ENCODE assay signal across 19 mouse cellular contexts in genomic region chr8:77836902-77837489, GRCm38 (mm10).
DNase-seq lines count a peak whose midpoint lies in the region; ATAC-seq and TF ChIP-seq lines count a peak whose summit lies in the region.
"Had no signal": no experiment of that assay in that cellular context is flagged by ENCODE, and none has a peak within 500 bp of the region (broad histone marks: within the 10 kb centered on the region; RNA-seq: fewer than 3 reads in every experiment).

No protein-coding gene starts in this region.

- H3K27ac ChIP-seq in intestine, embryonic 16.5 days (ENCODE audit: low read length) = no peak overlapping the region
- no peak overlapping the region for H3K27ac ChIP-seq in intestine, postnatal 0 days (ENCODE audit: low read depth, low read length)
- peak overlapping the region; percentile 61; the same call in 1 of the 2 replicates for H3K27ac ChIP-seq in lung, embryonic 15.5 days
- H3K27ac ChIP-seq in limb, embryonic 10.5 days = no peak overlapping the region
- no peak overlapping the region for H3K27ac ChIP-seq in limb, embryonic 11.5 days (replicated peaks; ENCODE audit: low read depth, low read length)
- H3K27ac ChIP-seq: embryonic facial prominence, embryonic 10.5 days; embryonic facial prominence, embryonic 12.5 days; forebrain, embryonic 13.5 days; forebrain, embryonic 15.5 days had no signal

- peak; percentile 38; the same call in 1 of the 2 replicates for ATAC-seq in intestine, embryonic 16.5 days
- no peak for ATAC-seq in intestine, postnatal 0 days
- peak; percentile 64; the same call in 1 of the 2 replicates for ATAC-seq in lung, embryonic 15.5 days (ENCODE audit: borderline replicate concordance, extremely low read depth, low FRiP score, low TSS enrichment)
- ATAC-seq in limb, embryonic 11.5 days (ENCODE audit: insufficient number of reproducible peaks, low FRiP score, low TSS enrichment, low read depth) = no peak
- ATAC-seq: forebrain, embryonic 13.5 days; forebrain, embryonic 15.5 days had no signal

- no peaks in the 10 kb centered on the region for H3K36me3 ChIP-seq in intestine, embryonic 16.5 days (ENCODE audit: control insufficient read depth, insufficient read depth, low read length)
- no peaks in the 10 kb centered on the region for H3K36me3 ChIP-seq in intestine, postnatal 0 days (ENCODE audit: control insufficient read depth, insufficient read depth)
- no peaks in the 10 kb centered on the region for H3K36me3 ChIP-seq in lung, embryonic 15.5 days
- H3K36me3 ChIP-seq in limb, embryonic 10.5 days = no peaks in the 10 kb centered on the region
- no peaks in the 10 kb centered on the region for H3K36me3 ChIP-seq in limb, embryonic 11.5 days (ENCODE audit: control insufficient read depth, insufficient read depth, low read length)
- H3K36me3 ChIP-seq: embryonic facial prominence, embryonic 10.5 days; embryonic facial prominence, embryonic 12.5 days; forebrain, embryonic 15.5 days had no signal

- no peak overlapping the region for H3K4me3 ChIP-seq in intestine, embryonic 16.5 days (ENCODE audit: low read length)
- no peak overlapping the region for H3K4me3 ChIP-seq in intestine, postnatal 0 days (ENCODE audit: low read depth, low read length)
- no peak overlapping the region for H3K4me3 ChIP-seq in lung, embryonic 15.5 days
- no peak overlapping the region for H3K4me3 ChIP-seq in limb, embryonic 10.5 days
- no peak overlapping the region for H3K4me3 ChIP-seq in limb, embryonic 11.5 days (ENCODE audit: low read depth, low read length)
- H3K4me3 ChIP-seq: embryonic facial prominence, embryonic 10.5 days; embryonic facial prominence, embryonic 12.5 days; forebrain, embryonic 13.5 days; forebrain, embryonic 15.5 days had no signal

- no peaks in the 10 kb centered on the region for H3K27me3 ChIP-seq in intestine, embryonic 16.5 days (replicated peaks; ENCODE audit: control insufficient read depth, insufficient read depth, low read length)
- H3K27me3 ChIP-seq in intestine, postnatal 0 days (replicated peaks; ENCODE audit: control insufficient read depth, insufficient read depth, low read length) = no peaks in the 10 kb centered on the region
- no peaks in the 10 kb centered on the region for H3K27me3 ChIP-seq in lung, embryonic 15.5 days
- no peaks in the 10 kb centered on the region for H3K27me3 ChIP-seq in limb, embryonic 10.5 days (ENCODE audit: low read depth, poor library complexity, severe bottlenecking)
- no peaks in the 10 kb centered on the region for H3K27me3 ChIP-seq in limb, embryonic 11.5 days (ENCODE audit: control insufficient read depth, insufficient read depth, low read length)
- H3K27me3 ChIP-seq: embryonic facial prominence, embryonic 12.5 days; forebrain, embryonic 13.5 days; forebrain, embryonic 15.5 days had no signal

- H3K4me2 ChIP-seq in intestine, embryonic 16.5 days (ENCODE audit: low read depth, low read length) = no peak overlapping the region
- H3K4me2 ChIP-seq in intestine, postnatal 0 days (replicated peaks; ENCODE audit: low read depth) = no peak overlapping the region
- H3K4me2 ChIP-seq in lung, embryonic 15.5 days = no peak overlapping the region
- H3K4me2 ChIP-seq in limb, embryonic 11.5 days (ENCODE audit: low read depth, severe bottlenecking) = no peak overlapping the region
- H3K4me2 ChIP-seq: embryonic facial prominence, embryonic 12.5 days; forebrain, embryonic 13.5 days; forebrain, embryonic 15.5 days had no signal

- H3K4me1 ChIP-seq in intestine, embryonic 16.5 days (ENCODE audit: control insufficient read depth, insufficient read depth, low read length) = no peaks in the 10 kb centered on the region
- no peaks in the 10 kb centered on the region for H3K4me1 ChIP-seq in intestine, postnatal 0 days (replicated peaks; ENCODE audit: control insufficient read depth, insufficient read depth, low read length)
- H3K4me1 ChIP-seq in lung, embryonic 15.5 days = peaks cover 22% of the 10 kb centered on the region
- H3K4me1 ChIP-seq in limb, embryonic 10.5 days = peaks cover 31% of the 10 kb centered on the region
- H3K4me1 ChIP-seq in limb, embryonic 11.5 days (ENCODE audit: control insufficient read depth, insufficient read depth, low read length) = peaks cover 4% of the 10 kb centered on the region; the same call in 1 of the 2 replicates
- H3K4me1 ChIP-seq: forebrain, embryonic 13.5 days; forebrain, embryonic 15.5 days had no signal

- no peak for DNase-seq in lung, postnatal 25 days (ENCODE audit: low spot score)
- peak; percentile 5 for DNase-seq in limb, embryonic 10.5 days (ENCODE audit: low spot score)
- DNase-seq in limb, embryonic 11.5 days (ENCODE audit: low spot score) = peak; percentile 6
- DNase-seq in adrenal gland, adult 2 months = no peak
- DNase-seq: adrenal gland, adult 8-10 months; adrenal gland, postnatal 14 days; adrenal gland, postnatal 36 days; cerebellum, adult 11-12 months; cerebellum, adult 2 months; cerebellum, adult 9-10 months; cerebellum, postnatal 10 days; cerebellum, postnatal 25 days had no signal

- H3K9ac ChIP-seq in intestine, embryonic 16.5 days (ENCODE audit: low read depth, low read length) = no peak overlapping the region
- H3K9ac ChIP-seq in intestine, postnatal 0 days (ENCODE audit: low read depth, low read length) = no peak overlapping the region
- no peak overlapping the region for H3K9ac ChIP-seq in lung, embryonic 15.5 days
- H3K9ac ChIP-seq in limb, embryonic 11.5 days (ENCODE audit: low read length) = no peak overlapping the region
- H3K9ac ChIP-seq: embryonic facial prominence, embryonic 12.5 days; forebrain, embryonic 13.5 days; forebrain, embryonic 15.5 days had no signal

- TF ChIP-seq CTCF in intestine, postnatal 0 days (IDR thresholded peaks at IDR 0.05; ENCODE audit: low read depth) = no peak

- no peaks in the 10 kb centered on the region for H3K9me3 ChIP-seq in intestine, embryonic 16.5 days (ENCODE audit: control insufficient read depth, low read length)
- no peaks in the 10 kb centered on the region for H3K9me3 ChIP-seq in intestine, postnatal 0 days (ENCODE audit: control insufficient read depth)
- H3K9me3 ChIP-seq in lung, embryonic 15.5 days = no peaks in the 10 kb centered on the region
- no peaks in the 10 kb centered on the region for H3K9me3 ChIP-seq in limb, embryonic 10.5 days (replicated peaks)
- no peaks in the 10 kb centered on the region for H3K9me3 ChIP-seq in limb, embryonic 11.5 days (ENCODE audit: control insufficient read depth, low read length)
- H3K9me3 ChIP-seq: embryonic facial prominence, embryonic 10.5 days; embryonic facial prominence, embryonic 12.5 days; forebrain, embryonic 13.5 days; forebrain, embryonic 15.5 days had no signal

- WGBS in intestine, embryonic 16.5 days = 51% methylated on average over 5 of the region's 5 CpGs
- whole genome bisulfite sequencing in intestine, postnatal 0 days = 53% methylated on average over 5 of the region's 5 CpGs
- WGBS in lung, embryonic 15.5 days = 26% methylated on average over 5 of the region's 5 CpGs
- WGBS in limb, embryonic 10.5 days = 86% methylated on average over 5 of the region's 5 CpGs
- 90% methylated on average over 5 of the region's 5 CpGs for WGBS in limb, embryonic 11.5 days

Comparison
In these comparisons a context has a peak if more than half of its experiments do, and no peak if none do; other contexts are left out.
1. ATAC-seq: peak in intestine, embryonic 16.5 days (single experiment) and lung, embryonic 15.5 days (single experiment); none in intestine, postnatal 0 days (single experiment) and limb, embryonic 11.5 days (single experiment).
2. DNase-seq: peak in limb, embryonic 10.5 days (single experiment) and limb, embryonic 11.5 days (single experiment); none in lung, postnatal 25 days (single experiment) and adrenal gland, adult 2 months (single experiment).